Mouse (Mus musculus): Measurements from ENCODE around the gene Tnni2. TPM values are rescaled to one million over a fixed set of nuclear protein-coding genes. Genes with fewer than 3 reads are reported as not detected.

Tnni2 gene
- polyA plus RNA-seq, 1 experiment from 2014 or later = 45.2 TPM

- Histone ChIP-seq H3K4me2 (replicated peaks) (no peak overlapping the region), H3K27me3 (no peaks in the 10 kb centered on the region), H3K9me3 (no peaks in the 10 kb centered on the region), H3K4me1 (peaks cover 4% of the 10 kb centered on the region; the same call in 1 of the 2 replicates), H3K27ac (no peak overlapping the region), H3K36me3 (no peaks in the 10 kb centered on the region), H3K4me3 (no peak overlapping the region), H3K9ac (no peak overlapping the region)
- WGBS = 74% methylated on average over 6 of the region's 6 CpGs
- no peak for ATAC-seq (ENCODE audit: low FRiP score, low read depth)
Measured at GRCm38 (mm10) chr7:142449038-142449617, 7.5 kb downstream of the Tnni2 start.

GRCm38 (mm10) chr7:142454706-142455105 is 13.1 kb downstream of the Tnni2 start:
- peaks cover 56% of the 10 kb centered on the region for H3K4me1 ChIP-seq
- no peak for ATAC-seq (ENCODE audit: low FRiP score, low read depth)
- H3K4me2 ChIP-seq (replicated peaks) = no peak overlapping the region
- H3K9ac ChIP-seq = peak overlapping the region; percentile 35; the same call in 1 of the 2 replicates
- no peaks in the 10 kb centered on the region for H3K9me3 ChIP-seq
- H3K4me3 ChIP-seq = no peak overlapping the region
- H3K27me3 ChIP-seq = no peaks in the 10 kb centered on the region
- H3K36me3 ChIP-seq = no peaks in the 10 kb centered on the region
- H3K27ac ChIP-seq = peak overlapping the region; percentile 88
- WGBS = 49% methylated on average over 1 of the region's 1 CpGs

- Histone ChIP-seq H3K27me3 (no peaks in the 10 kb centered on the region), H3K4me2 (replicated peaks) (no peak overlapping the region), H3K9me3 (no peaks in the 10 kb centered on the region), H3K36me3 (no peaks in the 10 kb centered on the region), H3K9ac (peak overlapping the region; percentile 35; the same call in 1 of the 2 replicates), H3K4me3 (no peak overlapping the region), H3K27ac (peak overlapping the region; percentile 88), H3K4me1 (peaks cover 59% of the 10 kb centered on the region)
- WGBS = 44% methylated on average over 2 of the region's 2 CpGs
- no peak for ATAC-seq (ENCODE audit: low FRiP score, low read depth)
Measured at GRCm38 (mm10) chr7:142455251-142455650, 13.6 kb downstream of the Tnni2 start.

- H3K27ac ChIP-seq = peak overlapping the region; percentile 94
Measured at GRCm38 (mm10) chr7:142456806-142457205, 15.2 kb downstream of the Tnni2 start.

GRCm38 (mm10) chr7:142457227-142457811 is 15.7 kb downstream of the Tnni2 start:
- Histone ChIP-seq H3K36me3 (no peaks in the 10 kb centered on the region), H3K9ac (no peak overlapping the region), H3K4me1 (peaks cover 59% of the 10 kb centered on the region), H3K27me3 (no peaks in the 10 kb centered on the region), H3K4me2 (replicated peaks) (no peak overlapping the region), H3K27ac (peak overlapping the region; percentile 94), H3K4me3 (no peak overlapping the region), H3K9me3 (no peaks in the 10 kb centered on the region)
- ATAC-seq (ENCODE audit: low FRiP score, low read depth) = 0 out of 2 replicates have a peak, but pooled peaks have one; percentile 10
- 24% methylated on average over 3 of the region's 3 CpGs for WGBS

More at GRCm38 (mm10) chr7:142456806-142457205, 15.2 kb downstream of the Tnni2 start:
- ATAC-seq (ENCODE audit: low FRiP score, low read depth) = no peak
- Histone ChIP-seq H3K4me3 (no peak overlapping the region), H3K9ac (no peak overlapping the region), H3K4me1 (peaks cover 59% of the 10 kb centered on the region), H3K4me2 (replicated peaks) (no peak overlapping the region), H3K9me3 (no peaks in the 10 kb centered on the region), H3K36me3 (no peaks in the 10 kb centered on the region), H3K27me3 (no peaks in the 10 kb centered on the region)
- WGBS = 80% methylated on average over 3 of the region's 3 CpGs

GRCm38 (mm10) chr7:142458026-142458425 is 16.4 kb downstream of the Tnni2 start:
- no peaks in the 10 kb centered on the region for H3K36me3 ChIP-seq
- H3K4me1 ChIP-seq = peaks cover 59% of the 10 kb centered on the region
- peak; percentile 81 for ATAC-seq (ENCODE audit: low FRiP score, low read depth)
- H3K9me3 ChIP-seq = no peaks in the 10 kb centered on the region
- peak overlapping the region; percentile 94 for H3K27ac ChIP-seq
- H3K4me2 ChIP-seq (replicated peaks) = no peak overlapping the region
- WGBS = 11% methylated on average over 2 of the region's 2 CpGs
- no peak overlapping the region for H3K4me3 ChIP-seq
- H3K27me3 ChIP-seq = no peaks in the 10 kb centered on the region
- H3K9ac ChIP-seq = no peak overlapping the region

GRCm38 (mm10) chr7:142458676-142459298 is 17.2 kb downstream of the Tnni2 start:
- H3K36me3 ChIP-seq = no peaks in the 10 kb centered on the region
- H3K4me3 ChIP-seq = no peak overlapping the region
- no peaks in the 10 kb centered on the region for H3K27me3 ChIP-seq
- WGBS = 72% methylated on average over 5 of the region's 5 CpGs
- H3K4me2 ChIP-seq (replicated peaks) = no peak overlapping the region
- peak overlapping the region; percentile 94 for H3K27ac ChIP-seq
- ATAC-seq (ENCODE audit: low FRiP score, low read depth) = no peak
- no peak overlapping the region for H3K9ac ChIP-seq
- no peaks in the 10 kb centered on the region for H3K9me3 ChIP-seq
- peaks cover 59% of the 10 kb centered on the region for H3K4me1 ChIP-seq

GRCm38 (mm10) chr7:142459299-142459691 is 17.7 kb downstream of the Tnni2 start:
- H3K4me1 ChIP-seq = peaks cover 54% of the 10 kb centered on the region
- H3K27me3 ChIP-seq = no peaks in the 10 kb centered on the region
- WGBS = 82% methylated on average over 2 of the region's 2 CpGs
- H3K4me3 ChIP-seq = no peak overlapping the region
- H3K27ac ChIP-seq = peak overlapping the region; percentile 94
- H3K9me3 ChIP-seq = no peaks in the 10 kb centered on the region
- ATAC-seq (ENCODE audit: low FRiP score, low read depth) = no peak
- H3K4me2 ChIP-seq (replicated peaks) = no peak overlapping the region
- no peak overlapping the region for H3K9ac ChIP-seq
- H3K36me3 ChIP-seq = no peaks in the 10 kb centered on the region

- WGBS = 91% methylated on average over 7 of the region's 7 CpGs
- H3K27ac ChIP-seq = peak within 1 kb of the TSS; percentile 94; the same call in 1 of the 2 replicates
- no peaks in the 10 kb centered on the region for H3K9me3 ChIP-seq
Measured at GRCm38 (mm10) chr7:142460636-142461077, 19.0 kb downstream of the Tnni2 start, which contains the start of gene Lsp1. Gene Lsp1, plus strand, starts transcription at chr7:142460809.

GRCm38 (mm10) chr7:142461446-142461845 is 19.8 kb downstream of the Tnni2 start:
- Histone ChIP-seq H3K4me3 (no peak overlapping the region), H3K27ac (no peak overlapping the region), H3K9ac (no peak overlapping the region), H3K27me3 (no peaks in the 10 kb centered on the region), H3K9me3 (no peaks in the 10 kb centered on the region), H3K36me3 (no peaks in the 10 kb centered on the region), H3K4me1 (peaks cover 34% of the 10 kb centered on the region), H3K4me2 (replicated peaks) (no peak overlapping the region)
- WGBS = 79% methylated on average over 2 of the region's 2 CpGs
- no peak for ATAC-seq (ENCODE audit: low FRiP score, low read depth)

More at GRCm38 (mm10) chr7:142460636-142461077, 19.0 kb downstream of the Tnni2 start, which contains the start of gene Lsp1:
- Histone ChIP-seq H3K9ac (no peak within 1 kb of the TSS), H3K4me2 (replicated peaks) (no peak within 1 kb of the TSS), H3K4me3 (no peak within 1 kb of the TSS), H3K4me1 (peaks cover 41% of the 10 kb centered on the region), H3K27me3 (no peaks in the 10 kb centered on the region), H3K36me3 (no peaks in the 10 kb centered on the region)
- ATAC-seq (ENCODE audit: low FRiP score, low read depth) = no peak

- Histone ChIP-seq H3K9me3 (no peaks in the 10 kb centered on the region), H3K27me3 (no peaks in the 10 kb centered on the region), H3K4me2 (replicated peaks) (no peak overlapping the region), H3K4me3 (no peak overlapping the region), H3K4me1 (peaks cover 26% of the 10 kb centered on the region), H3K9ac (no peak overlapping the region), H3K27ac (peak overlapping the region; percentile 28; the same call in 1 of the 2 replicates), H3K36me3 (no peaks in the 10 kb centered on the region)
- 76% methylated on average over 6 of the region's 6 CpGs for WGBS
- peak; percentile 54; the same call in 1 of the 2 replicates for ATAC-seq (ENCODE audit: low FRiP score, low read depth)
Measured at GRCm38 (mm10) chr7:142462190-142462589, 20.6 kb downstream of the Tnni2 start.

GRCm38 (mm10) chr7:142462594-142463078 is 21.0 kb downstream of the Tnni2 start:
- WGBS = 73% methylated on average over 4 of the region's 4 CpGs
- no peak overlapping the region for H3K4me2 ChIP-seq (replicated peaks)
- no peak overlapping the region for H3K9ac ChIP-seq
- H3K9me3 ChIP-seq = no peaks in the 10 kb centered on the region
- H3K4me3 ChIP-seq = no peak overlapping the region
- H3K27ac ChIP-seq = no peak overlapping the region
- no peaks in the 10 kb centered on the region for H3K27me3 ChIP-seq
- peak; percentile 4; the same call in 1 of the 2 replicates for ATAC-seq (ENCODE audit: low FRiP score, low read depth)
- H3K36me3 ChIP-seq = no peaks in the 10 kb centered on the region
- peaks cover 22% of the 10 kb centered on the region for H3K4me1 ChIP-seq

All from limb, embryonic 13.5 days (tissue).